Mouse (Mus musculus) heart, embryonic 13.5 days (tissue): ENCODE results near the gene Lrig3. TPM values are rescaled to one million over a fixed set of nuclear protein-coding genes. Genes with fewer than 3 reads are reported as not detected.

Source experiments
- ATAC-seq: fragments of 200-750 bp; cut with Nextera tagmentation; 2 replicates; pipeline ENCODE4 v1.8.0; 2017; ENCODE audit warnings: moderate TSS enrichment; ENCODE audit not compliant: insufficient number of reproducible peaks, low FRiP score, low TSS enrichment; ENCODE audit errors: extremely low read depth
- H3K27ac ChIP-seq: fragments of 300-500 bp; sonication (generic); replicated peaks from 2 replicates; pipeline ENCODE4 v1.5.1; 2015; ENCODE audit warnings: moderate library complexity, mild to moderate bottlenecking, inconsistent platforms
- H3K27me3 ChIP-seq: fragments of 300-500 bp; sonication (generic); replicated peaks from 2 replicates; pipeline ENCODE4 v1.6.1; 2015; ENCODE audit warnings: mild to moderate bottlenecking, inconsistent platforms
- H3K36me3 ChIP-seq: fragments of 300-500 bp; sonication (generic); 2 replicates; pipeline ENCODE4 v1.6.1; 2015; ENCODE audit warnings: mild to moderate bottlenecking, inconsistent platforms
- H3K4me1 ChIP-seq: fragments of 300-500 bp; sonication (generic); 2 replicates; pipeline ENCODE4 v1.6.1; 2015; ENCODE audit warnings: inconsistent platforms
- H3K4me2 ChIP-seq: fragments of 300-500 bp; sonication (generic); 2 replicates; pipeline ENCODE4 v1.6.1; 2015; ENCODE audit warnings: inconsistent platforms, mild to moderate bottlenecking, moderate library complexity
- H3K4me3 ChIP-seq: fragments of 300-500 bp; sonication (generic); 2 replicates; pipeline ENCODE4 v1.5.1; 2015; ENCODE audit warnings: moderate library complexity, mild to moderate bottlenecking, inconsistent platforms
- H3K9ac ChIP-seq: fragments of 300-500 bp; sonication (generic); 2 replicates; pipeline ENCODE4 v1.6.1; 2015; ENCODE audit warnings: inconsistent platforms, mild to moderate bottlenecking, moderate library complexity
- H3K9me3 ChIP-seq: fragments of 300-500 bp; sonication (generic); 2 replicates; pipeline ENCODE4 v1.6.1; 2016; ENCODE audit warnings: inconsistent platforms
- WGBS: fragments of 180-500 bp; shearing (Covaris S2); methylation state at CpG from one replicate; pipeline ENCODE4 v1.1.7; 2015; ENCODE audit warnings: mixed read lengths; 5-methylcytosine and 5-hydroxymethylcytosine counted together
- polyA plus RNA-seq: library from polyadenylated mRNA; unstranded; fragments of >200 nt; fragmentation: Nextera tagmentation; extraction: Ambion mirVana; gene quantifications from 2 replicates; pipeline ENCODE4 v1.2.1, GENCODE M21; 2015

The Lrig3 gene
- polyA plus RNA-seq, 1 experiment from 2014 or later, result 1.9 TPM

DNA sequence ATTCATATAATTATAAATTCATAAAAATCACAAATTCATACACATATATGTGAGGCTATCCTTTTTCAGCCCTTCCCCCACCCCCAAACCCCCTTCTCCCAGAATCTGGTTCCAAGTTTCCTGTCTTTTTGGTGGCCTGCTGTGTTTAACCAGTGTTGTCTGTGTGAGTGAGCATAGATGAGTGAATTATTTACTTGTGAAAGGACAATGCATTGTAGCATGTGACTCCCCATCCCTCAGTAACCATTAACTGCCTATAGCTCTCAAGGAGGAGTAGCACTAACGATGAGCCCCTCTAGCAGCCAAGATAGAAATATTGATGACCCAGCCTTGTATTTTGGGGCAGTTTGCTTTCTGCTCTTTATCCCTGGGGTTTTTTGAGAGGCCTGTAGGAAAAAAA, 37.9 kb downstream of the Lrig3 start:
- ATAC-seq, result no peak
- H3K27ac ChIP-seq, result no peak overlapping the region
- 69% methylated on average over 1 of the region's 1 CpGs for WGBS
- peaks cover 26% of the 10 kb centered on the region for H3K36me3 ChIP-seq
- H3K4me1 ChIP-seq, result no peaks in the 10 kb centered on the region
- no peaks in the 10 kb centered on the region for H3K27me3 ChIP-seq
- no peak overlapping the region for H3K4me2 ChIP-seq
- H3K4me3 ChIP-seq, result no peak overlapping the region
- H3K9ac ChIP-seq, result no peak overlapping the region
- no peaks in the 10 kb centered on the region for H3K9me3 ChIP-seq

GRCm38 (mm10) chr10:126013667-126014066, 47.7 kb downstream of the Lrig3 start:
- WGBS, result 81% methylated on average over 11 of the region's 11 CpGs

GRCm38 (mm10) chr10:126014673-126015072, 48.7 kb downstream of the Lrig3 start:
- Histone ChIP-seq H3K9ac (no peak overlapping the region), H3K9me3 (no peaks in the 10 kb centered on the region), H3K27ac (no peak overlapping the region), H3K4me1 (no peaks in the 10 kb centered on the region), H3K4me2 (no peak overlapping the region), H3K27me3 (no peaks in the 10 kb centered on the region), H3K4me3 (no peak overlapping the region), H3K36me3 (peaks cover 41% of the 10 kb centered on the region)
- ATAC-seq, result no peak
- 83% methylated on average over 8 of the region's 8 CpGs for WGBS

More at GRCm38 (mm10) chr10:126013667-126014066, 47.7 kb downstream of the Lrig3 start:
- H3K27me3 ChIP-seq, result no peaks in the 10 kb centered on the region
- H3K9me3 ChIP-seq, result no peaks in the 10 kb centered on the region
- no peak overlapping the region for H3K4me2 ChIP-seq
- H3K4me3 ChIP-seq, result no peak overlapping the region
- no peak for ATAC-seq
- H3K9ac ChIP-seq, result no peak overlapping the region
- H3K27ac ChIP-seq, result no peak overlapping the region
- peaks cover 51% of the 10 kb centered on the region for H3K36me3 ChIP-seq
- no peaks in the 10 kb centered on the region for H3K4me1 ChIP-seq

GRCm38 (mm10) chr10:126015644-126016043, 49.7 kb downstream of the Lrig3 start:
- H3K4me2 ChIP-seq, result no peak overlapping the region
- WGBS, result 87% methylated on average over 6 of the region's 6 CpGs

DNA sequence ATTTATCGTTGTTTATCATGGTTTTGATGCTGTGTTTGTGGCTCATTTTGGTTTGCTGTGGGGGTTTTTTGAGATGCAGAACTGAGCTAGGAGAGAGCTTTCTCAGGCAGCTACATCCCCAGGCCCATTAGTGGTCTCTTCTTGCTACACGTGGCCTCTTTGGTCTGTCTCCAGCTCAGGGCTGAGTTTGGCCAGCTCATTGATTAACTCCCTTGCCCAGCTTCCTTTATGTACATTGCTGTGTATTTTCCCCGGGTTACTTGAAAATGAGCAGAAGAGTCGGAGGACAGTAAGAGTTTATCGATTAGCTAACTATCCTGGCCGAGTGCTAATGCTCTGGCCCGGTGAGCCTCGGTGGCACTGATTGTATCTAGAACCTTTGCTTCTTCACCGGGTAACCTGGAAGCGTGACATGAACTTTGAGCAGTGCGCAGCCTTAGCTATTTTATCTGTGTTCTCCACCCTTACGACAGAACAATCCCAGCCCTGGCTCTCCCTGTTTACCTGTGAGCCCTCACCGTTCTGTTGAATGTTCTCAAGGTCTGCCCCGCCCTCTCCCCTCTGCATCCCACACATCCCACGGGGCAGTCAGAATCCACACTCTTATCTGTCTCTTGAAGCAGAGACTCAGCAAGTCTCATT, 53.5 kb downstream of the Lrig3 start:
- ATAC-seq, result no peak
- no peaks in the 10 kb centered on the region for H3K4me1 ChIP-seq
- H3K9me3 ChIP-seq, result no peaks in the 10 kb centered on the region
- H3K36me3 ChIP-seq, result peaks cover 21% of the 10 kb centered on the region
- WGBS, result 67% methylated on average over 15 of the region's 15 CpGs
- H3K27ac ChIP-seq, result no peak overlapping the region
- no peak overlapping the region for H3K9ac ChIP-seq
- no peak overlapping the region for H3K4me2 ChIP-seq
- H3K27me3 ChIP-seq, result no peaks in the 10 kb centered on the region
- H3K4me3 ChIP-seq, result no peak overlapping the region

More at GRCm38 (mm10) chr10:126015644-126016043, 49.7 kb downstream of the Lrig3 start:
- Histone ChIP-seq H3K4me1 (no peaks in the 10 kb centered on the region), H3K36me3 (peaks cover 32% of the 10 kb centered on the region), H3K9me3 (no peaks in the 10 kb centered on the region), H3K27ac (no peak overlapping the region), H3K9ac (no peak overlapping the region), H3K4me3 (no peak overlapping the region), H3K27me3 (no peaks in the 10 kb centered on the region)
- ATAC-seq, result no peak

GRCm38 (mm10) chr10:126028574-126029440, 62.8 kb downstream of the Lrig3 start:
- Histone ChIP-seq H3K36me3 (no peaks in the 10 kb centered on the region), H3K4me3 (no peak overlapping the region), H3K9me3 (no peaks in the 10 kb centered on the region), H3K27ac (no peak overlapping the region), H3K4me2 (no peak overlapping the region), H3K27me3 (no peaks in the 10 kb centered on the region), H3K4me1 (no peaks in the 10 kb centered on the region), H3K9ac (no peak overlapping the region)
- WGBS, result 32% methylated on average over 8 of the region's 8 CpGs
- ATAC-seq, result no peak

DNA sequence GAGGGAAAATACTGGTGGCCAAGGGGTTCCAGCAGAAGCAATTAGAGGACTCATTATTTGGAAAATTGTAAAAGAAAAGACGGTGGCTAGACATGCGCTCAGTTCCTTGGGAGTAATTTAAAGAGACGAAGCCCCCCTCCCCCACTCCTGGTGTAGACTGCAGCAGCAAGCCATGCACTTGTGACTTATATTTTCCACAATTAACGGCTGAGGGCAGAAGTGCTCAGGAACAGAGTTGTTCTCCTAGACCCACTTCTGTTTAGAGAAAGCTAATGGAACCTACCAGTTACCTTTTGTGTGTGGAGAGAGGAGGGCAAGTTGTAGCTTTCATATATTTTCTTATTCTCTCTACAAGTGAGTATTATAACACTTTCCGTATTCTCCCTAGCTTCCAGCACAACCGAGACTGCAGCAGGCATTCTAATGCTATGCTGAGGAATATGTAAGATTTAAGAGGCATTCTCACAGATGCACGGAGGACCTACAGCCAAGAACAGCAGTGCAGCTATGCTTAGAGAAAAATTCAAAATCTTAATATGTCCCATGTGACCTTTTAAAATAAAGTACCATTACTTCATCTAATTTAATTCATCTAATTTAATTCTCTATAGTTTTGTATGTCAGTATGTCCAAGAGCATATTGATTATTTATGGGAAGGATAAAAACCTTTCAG, 63.6 kb downstream of the Lrig3 start:
- H3K9ac ChIP-seq, result no peak overlapping the region
- H3K36me3 ChIP-seq, result no peaks in the 10 kb centered on the region
- no peaks in the 10 kb centered on the region for H3K9me3 ChIP-seq
- H3K27me3 ChIP-seq, result no peaks in the 10 kb centered on the region
- no peak overlapping the region for H3K27ac ChIP-seq
- H3K4me1 ChIP-seq, result no peaks in the 10 kb centered on the region
- H3K4me2 ChIP-seq, result no peak overlapping the region
- H3K4me3 ChIP-seq, result no peak overlapping the region
- ATAC-seq, result no peak
- 67% methylated on average over 7 of the region's 7 CpGs for WGBS

GRCm38 (mm10) chr10:126056881-126057280, 90.9 kb downstream of the Lrig3 start:
- WGBS, result 71% methylated on average over 3 of the region's 3 CpGs
- no peaks in the 10 kb centered on the region for H3K4me1 ChIP-seq
- no peak for ATAC-seq

DNA sequence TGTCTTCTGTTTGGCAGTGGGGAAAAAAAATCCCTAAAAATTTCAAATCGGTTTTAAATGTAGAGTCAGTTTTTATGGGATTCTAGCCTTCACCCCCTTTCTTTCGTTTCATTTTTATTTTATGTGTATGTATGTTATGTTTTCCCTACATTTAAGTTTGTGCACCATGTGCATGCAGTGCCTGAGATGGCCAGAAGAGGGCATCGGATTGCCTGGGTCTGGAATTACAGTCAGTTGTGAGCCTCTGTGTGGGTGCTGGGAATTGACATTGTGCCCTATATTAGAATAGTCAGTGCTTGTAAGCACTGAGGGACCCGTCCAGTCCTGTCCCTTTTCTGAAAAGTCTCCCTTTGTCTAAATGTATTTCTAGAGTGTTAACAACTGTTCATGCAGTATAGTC, 96.8 kb downstream of the Lrig3 start:
- Histone ChIP-seq H3K4me2 (no peak overlapping the region), H3K27me3 (no peaks in the 10 kb centered on the region), H3K9me3 (peaks cover 5% of the 10 kb centered on the region), H3K4me1 (no peaks in the 10 kb centered on the region), H3K36me3 (no peaks in the 10 kb centered on the region), H3K9ac (no peak overlapping the region), H3K27ac (no peak overlapping the region), H3K4me3 (no peak overlapping the region)
- 75% methylated on average over 4 of the region's 4 CpGs for WGBS
- ATAC-seq, result no peak

More at GRCm38 (mm10) chr10:126056881-126057280, 90.9 kb downstream of the Lrig3 start:
- no peak overlapping the region for H3K27ac ChIP-seq
- H3K27me3 ChIP-seq, result no peaks in the 10 kb centered on the region
- H3K4me2 ChIP-seq, result no peak overlapping the region
- no peak overlapping the region for H3K9ac ChIP-seq
- no peaks in the 10 kb centered on the region for H3K9me3 ChIP-seq
- no peak overlapping the region for H3K4me3 ChIP-seq
- H3K36me3 ChIP-seq, result no peaks in the 10 kb centered on the region
